Comparison of ENCODE assay signal across 27 mouse cellular contexts in the genomic region with DNA sequence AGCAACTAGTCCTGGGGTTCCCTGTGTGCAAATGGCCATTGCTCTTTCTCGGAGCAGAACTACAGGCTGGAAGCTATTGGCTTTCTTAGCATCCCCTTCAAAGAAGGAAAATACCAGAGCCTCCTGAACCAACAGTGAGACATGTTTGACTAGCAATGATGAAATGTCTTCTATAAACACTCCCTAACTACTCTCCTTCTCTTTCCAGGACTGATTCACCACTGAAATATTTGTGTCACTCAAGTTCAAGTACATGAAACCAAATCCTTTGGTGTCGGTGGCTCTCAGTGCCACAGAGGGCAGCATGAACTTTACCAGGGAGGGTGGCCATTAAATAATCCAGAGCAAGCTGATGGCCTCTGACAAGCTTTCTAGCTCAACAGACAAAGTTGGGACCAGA.
DNase-seq lines count a peak whose midpoint lies in the region; ATAC-seq and TF ChIP-seq lines count a peak whose summit lies in the region.
"Had no signal": no experiment of that assay in that cellular context is flagged by ENCODE, and none has a peak within 500 bp of the region (broad histone marks: within the 10 kb centered on the region; RNA-seq: fewer than 3 reads in every experiment).

No protein-coding gene starts in this region.

- H3K9me3 ChIP-seq in kidney, postnatal 0 days (replicated peaks; ENCODE audit: low read length), result no peaks in the 10 kb centered on the region
- H3K9me3 ChIP-seq: forebrain, embryonic 12.5 days; heart, embryonic 12.5 days; hindbrain, embryonic 10.5 days; limb, embryonic 15.5 days; midbrain, embryonic 10.5 days had no signal

- peak; percentile 38 for DNase-seq in kidney, postnatal 0 days (ENCODE audit: low spot score)
- no peak for DNase-seq in kidney, adult 11 months
- DNase-seq in fibroblast of lung, adult 2 months (ENCODE audit: low read depth), result peak; percentile 48
- peak; percentile 61 for DNase-seq in skeletal muscle tissue, adult 2 months (ENCODE audit: low read depth, low spot score)
- DNase-seq in layer of hippocampus, postnatal 10 days (ENCODE audit: low spot score in 2 of 2), result no peak
- DNase-seq in adrenal gland, postnatal 4 days (ENCODE audit: low spot score in 2 of 2), result no peak
- DNase-seq: B cell, adult 2 months; cerebellum, adult 11-12 months; cerebellum, postnatal 10 days; heart, adult 11 months; heart, postnatal 10 days; kidney, postnatal 36 days; left cerebral cortex, postnatal 4 days; right cerebral cortex, adult 18-20 months; right cerebral cortex, postnatal 4 days; thymus, adult 2 months; thymus, postnatal 4 days had no signal

- 40% methylated on average over 2 of the region's 2 CpGs for WGBS in kidney, postnatal 0 days

- no peak overlapping the region for H3K9ac ChIP-seq in kidney, postnatal 0 days (ENCODE audit: low read depth, low read length)
- H3K9ac ChIP-seq: forebrain, embryonic 12.5 days; heart, embryonic 12.5 days; limb, embryonic 15.5 days; liver, embryonic 14.5 days had no signal

- no peak for TF ChIP-seq CTCF in kidney, postnatal 0 days (IDR thresholded peaks at IDR 0.05; ENCODE audit: low read depth)
- TF ChIP-seq CTCF in C2C12 (IDR thresholded peaks at IDR 0.05; ENCODE audit: control insufficient read depth, insufficient read depth, insufficient read length), result no peak

- H3K79me3 ChIP-seq in C2C12 (ENCODE audit: low read depth), result no peaks in the 10 kb centered on the region

- H3K4me3 ChIP-seq in kidney, postnatal 0 days (replicated peaks; ENCODE audit: low read depth, low read length), result no peak overlapping the region
- H3K4me3 ChIP-seq in C2C12 (ENCODE audit: insufficient read depth, poor library complexity, severe bottlenecking), result no peak overlapping the region
- H3K4me3 ChIP-seq: forebrain, embryonic 12.5 days; heart, embryonic 12.5 days; hindbrain, embryonic 10.5 days; limb, embryonic 15.5 days; midbrain, embryonic 10.5 days had no signal

- no peak overlapping the region for H3K27ac ChIP-seq in kidney, postnatal 0 days
- H3K27ac ChIP-seq: forebrain, embryonic 12.5 days; hindbrain, embryonic 10.5 days; limb, embryonic 15.5 days; liver, embryonic 14.5 days; midbrain, embryonic 10.5 days had no signal

- no peaks in the 10 kb centered on the region for H3K79me2 ChIP-seq in C2C12 (ENCODE audit: control insufficient read depth, insufficient read depth)

- ATAC-seq in kidney, postnatal 0 days (replicated peaks; ENCODE audit: low FRiP score, low read depth), result no peak
- ATAC-seq: hindbrain, embryonic 16.5 days; intestine, embryonic 16.5 days; midbrain, embryonic 16.5 days had no signal

- H3K27me3 ChIP-seq in kidney, postnatal 0 days (ENCODE audit: insufficient read depth, low read length), result no peaks in the 10 kb centered on the region
- H3K27me3 ChIP-seq in C2C12 (ENCODE audit: control insufficient read depth, insufficient read depth, insufficient read length), result no peaks in the 10 kb centered on the region
- H3K27me3 ChIP-seq: forebrain, embryonic 12.5 days; heart, embryonic 12.5 days; limb, embryonic 15.5 days had no signal

- no peaks in the 10 kb centered on the region for H3K36me3 ChIP-seq in kidney, postnatal 0 days (ENCODE audit: insufficient read depth, low read length)
- H3K36me3 ChIP-seq in C2C12 (ENCODE audit: control insufficient read depth, insufficient read depth), result no peaks in the 10 kb centered on the region
- H3K36me3 ChIP-seq: forebrain, embryonic 12.5 days; heart, embryonic 12.5 days; hindbrain, embryonic 10.5 days; limb, embryonic 15.5 days; midbrain, embryonic 10.5 days had no signal

- no peak overlapping the region for H3K4me2 ChIP-seq in kidney, postnatal 0 days (ENCODE audit: low read length)
- H3K4me2 ChIP-seq: forebrain, embryonic 12.5 days; heart, embryonic 12.5 days; limb, embryonic 15.5 days had no signal

- no peaks in the 10 kb centered on the region for H3K4me1 ChIP-seq in kidney, postnatal 0 days (replicated peaks; ENCODE audit: insufficient read depth, low read length)
- H3K4me1 ChIP-seq: forebrain, embryonic 12.5 days; heart, embryonic 12.5 days; hindbrain, embryonic 10.5 days; limb, embryonic 15.5 days; midbrain, embryonic 10.5 days had no signal

- no peak overlapping the region for H3ac ChIP-seq in C2C12 (ENCODE audit: control insufficient read depth, insufficient read length, low read depth)

TF ChIP-seq in C2C12, 6 proteins besides CTCF, POLR2A, EP300 and RAD21:
- TF ChIP-seq USF1 (IDR thresholded peaks at IDR 0.05; ENCODE audit: low read depth), result no peak
- peak; percentile 64 for TF ChIP-seq MAX (IDR thresholded peaks at IDR 0.05)
- TF ChIP-seq MYOG (IDR thresholded peaks at IDR 0.05; ENCODE audit: control insufficient read depth, extremely low read depth, insufficient read length), result no peak
- TF ChIP-seq MYOD1 (IDR thresholded peaks at IDR 0.05; ENCODE audit: control insufficient read depth, insufficient read length, low read depth), result peak; percentile 38
- TF ChIP-seq FOSL1 (IDR thresholded peaks at IDR 0.05; ENCODE audit: insufficient read depth, low read length, poor library complexity, severe bottlenecking), result peak; percentile 54
- TF ChIP-seq CEBPB (IDR thresholded peaks at IDR 0.05; ENCODE audit: low read depth), result peak; percentile 81

Comparison
In these comparisons a context has a peak if more than half of its experiments do, and no peak if none do; other contexts are left out.
1. DNase-seq: peak in kidney, postnatal 0 days (single experiment), fibroblast of lung, adult 2 months (single experiment) and skeletal muscle tissue, adult 2 months (single experiment); none in kidney, adult 11 months (single experiment), layer of hippocampus, postnatal 10 days (0 of 2) and adrenal gland, postnatal 4 days (0 of 2).